Mouse (Mus musculus) thymus, adult 18-20 months (tissue): ENCODE measurements at regions not wholly inside any gene's neighbourhood (a gene's known extent, or its start where the extent isn't known, plus 50 kb on each side); places are given as distances from the start of the nearest gene placed in this dataset.

Experiments used
- DNase-seq, 2 experiments: peaks; one replicate each; pipeline ENCODE4 v3.0.0; 2022; ENCODE audit warnings: mixed read lengths in 2 of 2

- no peak for DNase-seq
These were observed 221.5 kb downstream of the Ahr start for GRCm38 (mm10) chr12:35313191-35313925.

- DNase-seq, result no peak
These were observed 226.3 kb downstream of the Ahr start for GRCm38 (mm10) chr12:35308537-35308936.

GRCm38 (mm10) chr12:35303764-35304717, 230.8 kb downstream of the Ahr start:
- DNase-seq, result no peak

- no peak for DNase-seq
These were observed 231.7 kb downstream of the Ahr start for GRCm38 (mm10) chr12:35303188-35303587.

- no peak for DNase-seq
These were observed 240.2 kb downstream of the Ahr start for GRCm38 (mm10) chr12:35294668-35295067.

- DNase-seq, result no peak
These were observed 241.3 kb downstream of the Ahr start for GRCm38 (mm10) chr12:35293566-35293965.

- DNase-seq, result no peak
These were observed 242.9 kb downstream of the Ahr start for GRCm38 (mm10) chr12:35291941-35292341.

GRCm38 (mm10) chr12:35287974-35288373, 241.0 kb downstream of the Snx13 start:
- no peak for DNase-seq

- no peak for DNase-seq
These were observed 240.6 kb downstream of the Snx13 start for GRCm38 (mm10) chr12:35287570-35287969.

GRCm38 (mm10) chr12:35286974-35287553, 240.1 kb downstream of the Snx13 start:
- DNase-seq, result no peak

GRCm38 (mm10) chr12:35284345-35284744, 237.4 kb downstream of the Snx13 start:
- no peak for DNase-seq

- no peak for DNase-seq
These were observed 236.9 kb downstream of the Snx13 start for GRCm38 (mm10) chr12:35283925-35284324.

GRCm38 (mm10) chr12:35283407-35283806, 236.4 kb downstream of the Snx13 start:
- DNase-seq, result no peak

- no peak for DNase-seq
These were observed 222.5 kb downstream of the Snx13 start for GRCm38 (mm10) chr12:35269465-35269864.

GRCm38 (mm10) chr12:35268006-35268405, 221.0 kb downstream of the Snx13 start:
- no peak for DNase-seq

- no peak for DNase-seq
These were observed 220.2 kb downstream of the Snx13 start for GRCm38 (mm10) chr12:35267023-35267654.

GRCm38 (mm10) chr12:35259781-35260180, 212.8 kb downstream of the Snx13 start:
- no peak for DNase-seq

GRCm38 (mm10) chr12:35255723-35256401, 208.9 kb downstream of the Snx13 start:
- no peak for DNase-seq

GRCm38 (mm10) chr12:35248476-35248875, 201.5 kb downstream of the Snx13 start:
- DNase-seq, result no peak

- no peak for DNase-seq
These were observed 199.4 kb downstream of the Snx13 start for GRCm38 (mm10) chr12:35246226-35247014.

GRCm38 (mm10) chr12:35232322-35232673, 185.3 kb downstream of the Snx13 start:
- no peak for DNase-seq
